Mouse (Mus musculus) lung, adult 2 months (tissue): Measurements from ENCODE around the gene Cox5b.

Experiments
- CTCF ChIP-seq: fragments of 200-500 bp; IDR thresholded peaks from 2 replicates; pipeline ENCODE4 v1.5.1; 2011; ENCODE audit warnings: mild to moderate bottlenecking, low read length, control low read depth; ENCODE audit not compliant: insufficient read depth
- POLR2A ChIP-seq: fragments of 200-500 bp; IDR thresholded peaks from 2 replicates; pipeline ENCODE4 v1.6.1; 2011; ENCODE audit warnings: low read depth, mild to moderate bottlenecking, control low read depth, low read length, borderline replicate concordance; ENCODE audit errors: extremely low read depth

- TF ChIP-seq CTCF (no peak), POLR2A (no peak)
Measured at GRCm38 (mm10) chr1:36707166-36707565, 15.9 kb downstream of the Cox5b start.
